Mouse (Mus musculus) neural tube, embryonic 13.5 days (tissue): ENCODE measurements around the gene Cab39l. TPM values are rescaled to one million over a fixed set of nuclear protein-coding genes. Genes with fewer than 3 reads are reported as not detected.

Experiments used
- ATAC-seq: fragments of 200-750 bp; cut with Nextera tagmentation; 2 replicates; pipeline ENCODE4 v1.8.0; 2017; ENCODE audit warnings: low read depth, mild to moderate bottlenecking, moderate TSS enrichment, moderate library complexity
- H3K27ac ChIP-seq: fragments of 300-500 bp; sonication (generic); replicated peaks from 2 replicates; pipeline ENCODE4 v1.5.1; 2015; ENCODE audit warnings: moderate library complexity, mild to moderate bottlenecking, inconsistent platforms
- H3K27me3 ChIP-seq: fragments of 300-500 bp; sonication (generic); 2 replicates; pipeline ENCODE4 v1.6.1; 2015; ENCODE audit warnings: mild to moderate bottlenecking, inconsistent platforms
- H3K36me3 ChIP-seq: fragments of 300-500 bp; sonication (generic); 2 replicates; pipeline ENCODE4 v1.6.1; 2015; ENCODE audit warnings: mild to moderate bottlenecking, inconsistent platforms
- H3K4me1 ChIP-seq: fragments of 300-500 bp; sonication (generic); replicated peaks from 2 replicates; pipeline ENCODE4 v1.6.1; 2015; ENCODE audit warnings: inconsistent platforms
- H3K4me2 ChIP-seq: fragments of 300-500 bp; sonication (generic); 2 replicates; pipeline ENCODE4 v1.6.1; 2015; ENCODE audit warnings: inconsistent platforms, mild to moderate bottlenecking, moderate library complexity
- H3K4me3 ChIP-seq: fragments of 300-500 bp; sonication (generic); 2 replicates; pipeline ENCODE4 v1.5.1; 2015; ENCODE audit warnings: mild to moderate bottlenecking, inconsistent platforms
- H3K9ac ChIP-seq: fragments of 300-500 bp; sonication (generic); 2 replicates; pipeline ENCODE4 v1.6.1; 2015; ENCODE audit warnings: moderate library complexity, mild to moderate bottlenecking, inconsistent platforms
- H3K9me3 ChIP-seq: fragments of 300-500 bp; sonication (generic); 2 replicates; pipeline ENCODE4 v1.6.1; 2016; ENCODE audit warnings: inconsistent platforms
- WGBS: fragments of 180-500 bp; shearing (Covaris S2); methylation state at CpG from one replicate; pipeline ENCODE4 v1.1.7; 2015; 5-methylcytosine and 5-hydroxymethylcytosine counted together
- polyA plus RNA-seq: library from polyadenylated mRNA; unstranded; fragments of >200 nt; fragmentation: Nextera tagmentation; extraction: Ambion mirVana; gene quantifications from 2 replicates; pipeline ENCODE4 v1.2.1, GENCODE M21; 2015

Cab39l gene
- polyA plus RNA-seq, 1 experiment from 2014 or later = 22.8 TPM

DNA sequence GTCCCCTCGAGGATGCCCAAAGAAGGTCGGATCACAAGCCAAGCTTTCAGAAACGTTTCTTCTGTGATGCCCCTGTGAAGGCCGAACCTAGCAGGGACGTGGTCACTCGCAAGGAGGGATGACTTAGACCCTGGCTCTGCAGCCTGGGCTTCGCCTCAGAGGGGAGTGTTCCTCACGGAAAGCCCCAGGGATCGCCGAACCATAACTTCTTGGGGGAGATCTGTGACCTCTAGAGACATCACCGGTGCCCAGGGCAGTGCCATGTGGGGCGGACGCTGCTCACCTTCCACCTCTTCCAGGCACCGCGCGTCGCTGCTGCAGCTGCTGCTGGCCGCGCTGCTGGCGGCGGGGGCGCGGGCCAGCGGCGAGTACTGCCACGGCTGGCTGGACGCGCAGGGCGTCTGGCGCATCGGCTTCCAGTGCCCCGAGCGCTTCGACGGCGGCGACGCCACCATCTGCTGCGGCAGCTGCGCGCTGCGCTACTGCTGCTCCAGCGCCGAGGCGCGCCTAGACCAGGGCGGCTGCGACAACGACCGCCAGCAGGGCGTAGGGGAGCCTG is 185.1 kb downstream of the Cab39l start:
- H3K4me1 ChIP-seq = peaks cover 38% of the 10 kb centered on the region
- peak overlapping the region; percentile 78 for H3K27ac ChIP-seq
- no peaks in the 10 kb centered on the region for H3K9me3 ChIP-seq
- WGBS = under 1% methylated on average over 51 of the region's 51 CpGs
- peak overlapping the region; percentile 77 for H3K9ac ChIP-seq
- ATAC-seq = peak; percentile 70
- no peaks in the 10 kb centered on the region for H3K36me3 ChIP-seq
- H3K4me2 ChIP-seq = peak overlapping the region; percentile 73
- peaks cover 68% of the 10 kb centered on the region for H3K27me3 ChIP-seq
- peak overlapping the region; percentile 62 for H3K4me3 ChIP-seq

- no peak for ATAC-seq
- H3K4me2 ChIP-seq = peak overlapping the region; percentile 73
- H3K4me3 ChIP-seq = peak overlapping the region; percentile 62
- H3K4me1 ChIP-seq = peaks cover 42% of the 10 kb centered on the region
- H3K36me3 ChIP-seq = no peaks in the 10 kb centered on the region
- no peaks in the 10 kb centered on the region for H3K9me3 ChIP-seq
- WGBS = 26% methylated on average over 8 of the region's 8 CpGs
- H3K27ac ChIP-seq = no peak overlapping the region
- peaks cover 64% of the 10 kb centered on the region for H3K27me3 ChIP-seq
- H3K9ac ChIP-seq = peak overlapping the region; percentile 77
Measured at GRCm38 (mm10) chr14:59626711-59627110, 185.9 kb downstream of the Cab39l start.

DNA sequence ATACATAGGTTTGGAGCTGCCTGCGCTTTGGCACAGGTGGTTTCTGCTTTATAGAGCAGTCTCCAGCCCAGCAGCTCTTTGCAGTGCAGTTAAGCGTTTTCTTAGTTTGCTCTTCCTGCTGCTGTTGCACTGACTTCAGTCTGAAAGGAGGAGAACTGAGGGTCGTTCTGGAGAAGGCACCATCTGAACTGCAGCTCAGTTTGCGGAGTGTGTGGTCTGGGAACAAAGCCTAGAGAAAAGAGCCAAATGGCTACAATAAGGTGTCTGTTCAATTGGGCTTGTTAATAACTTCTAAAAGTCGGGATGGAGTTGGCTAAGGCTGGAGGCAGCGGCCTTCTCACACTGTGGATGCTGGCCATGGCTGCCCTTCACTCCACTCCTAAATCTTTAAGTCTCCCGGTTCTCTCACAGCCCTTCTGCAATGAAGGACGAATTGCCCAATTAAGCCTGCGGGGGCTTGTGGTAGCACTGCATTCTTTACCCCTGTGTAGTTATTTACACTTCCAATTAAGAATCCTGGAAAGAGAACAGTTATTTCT is 186.4 kb downstream of the Cab39l start:
- H3K9ac ChIP-seq = peak overlapping the region; percentile 77; the same call in 1 of the 2 replicates
- 14% methylated on average over 9 of the region's 9 CpGs for WGBS
- H3K27me3 ChIP-seq = peaks cover 64% of the 10 kb centered on the region
- H3K27ac ChIP-seq = no peak overlapping the region
- ATAC-seq = no peak
- peak overlapping the region; percentile 73 for H3K4me2 ChIP-seq
- H3K4me3 ChIP-seq = peak overlapping the region; percentile 62
- peaks cover 42% of the 10 kb centered on the region for H3K4me1 ChIP-seq
- no peaks in the 10 kb centered on the region for H3K36me3 ChIP-seq
- no peaks in the 10 kb centered on the region for H3K9me3 ChIP-seq

DNA sequence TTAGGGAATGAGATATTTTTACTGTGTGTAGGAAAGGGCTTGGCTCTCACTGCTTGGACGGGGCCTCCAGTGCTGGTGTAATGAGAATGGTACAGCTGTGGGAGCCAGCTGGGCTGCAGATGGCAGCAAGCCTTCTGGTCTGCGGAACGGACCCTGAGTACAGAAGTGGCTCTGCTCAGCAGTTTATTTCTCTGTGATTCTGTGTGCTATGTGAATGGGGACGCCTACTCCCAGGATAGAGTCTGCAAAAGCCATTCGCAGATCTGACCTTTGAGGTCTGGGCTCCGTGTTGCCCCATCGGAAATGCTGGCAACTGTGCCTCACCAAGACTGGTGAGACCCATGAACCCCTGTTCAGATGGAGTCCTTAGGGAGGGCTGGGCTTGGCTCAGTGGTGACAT is 187.1 kb downstream of the Cab39l start:
- Histone ChIP-seq H3K4me3 (peak overlapping the region; percentile 62), H3K27me3 (peaks cover 58% of the 10 kb centered on the region), H3K9ac (peak overlapping the region; percentile 31; the same call in 1 of the 2 replicates), H3K4me2 (peak overlapping the region; percentile 73), H3K9me3 (no peaks in the 10 kb centered on the region), H3K4me1 (peaks cover 42% of the 10 kb centered on the region), H3K36me3 (no peaks in the 10 kb centered on the region), H3K27ac (no peak overlapping the region)
- no peak for ATAC-seq
- WGBS = 21% methylated on average over 7 of the region's 7 CpGs

DNA sequence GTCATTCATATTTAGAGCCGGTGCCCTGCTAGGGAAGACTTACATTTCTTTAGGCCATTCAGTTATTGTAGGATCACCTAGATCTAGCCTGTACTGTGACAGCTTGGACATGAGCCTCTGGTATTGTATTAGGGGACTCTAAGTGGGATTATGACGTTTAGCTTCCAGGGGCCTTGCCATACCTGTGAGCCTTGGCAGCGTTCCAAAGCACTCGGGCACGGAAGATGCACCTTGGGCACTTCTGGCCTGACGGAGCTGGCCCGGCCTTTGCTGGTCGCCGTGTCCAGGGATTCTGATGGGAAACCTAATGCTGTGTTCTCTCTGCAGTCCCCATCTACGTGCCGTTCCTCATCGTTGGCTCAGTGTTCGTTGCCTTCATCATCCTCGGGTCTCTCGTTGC is 188.5 kb downstream of the Cab39l start:
- no peaks in the 10 kb centered on the region for H3K36me3 ChIP-seq
- H3K27me3 ChIP-seq = peaks cover 43% of the 10 kb centered on the region
- 88% methylated on average over 15 of the region's 15 CpGs for WGBS

DNA sequence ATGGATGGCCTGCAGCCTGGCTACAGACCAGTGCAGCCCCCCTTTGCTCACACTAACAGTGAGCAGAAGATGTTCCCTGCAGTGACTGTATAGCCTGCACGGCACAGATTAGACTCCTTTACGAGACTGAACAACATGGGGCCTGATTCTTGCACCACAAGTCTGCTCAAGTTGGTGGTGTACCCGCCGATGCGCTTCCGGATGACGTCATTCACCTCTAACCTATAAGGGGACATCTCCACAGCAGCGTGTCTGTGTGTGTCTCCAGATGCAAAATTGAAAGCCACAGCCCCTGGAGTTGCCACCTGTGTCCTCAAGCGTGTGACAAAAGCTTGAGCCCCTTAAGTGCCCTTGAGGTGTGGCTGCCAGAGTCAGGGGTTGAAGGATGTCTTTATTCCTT is 189.3 kb downstream of the Cab39l start:
- Histone ChIP-seq H3K36me3 (no peaks in the 10 kb centered on the region), H3K9me3 (no peaks in the 10 kb centered on the region), H3K4me2 (no peak overlapping the region), H3K27ac (no peak overlapping the region), H3K9ac (no peak overlapping the region), H3K4me3 (no peak overlapping the region), H3K27me3 (peaks cover 36% of the 10 kb centered on the region), H3K4me1 (peaks cover 35% of the 10 kb centered on the region)
- ATAC-seq = no peak
- 80% methylated on average over 9 of the region's 9 CpGs for WGBS

More for the DNA sequence above, 188.5 kb downstream of the Cab39l start:
- H3K9ac ChIP-seq = no peak overlapping the region
- H3K4me3 ChIP-seq = no peak overlapping the region
- no peak for ATAC-seq
- H3K4me2 ChIP-seq = no peak overlapping the region
- no peaks in the 10 kb centered on the region for H3K9me3 ChIP-seq
- H3K27ac ChIP-seq = no peak overlapping the region
- peaks cover 42% of the 10 kb centered on the region for H3K4me1 ChIP-seq

DNA sequence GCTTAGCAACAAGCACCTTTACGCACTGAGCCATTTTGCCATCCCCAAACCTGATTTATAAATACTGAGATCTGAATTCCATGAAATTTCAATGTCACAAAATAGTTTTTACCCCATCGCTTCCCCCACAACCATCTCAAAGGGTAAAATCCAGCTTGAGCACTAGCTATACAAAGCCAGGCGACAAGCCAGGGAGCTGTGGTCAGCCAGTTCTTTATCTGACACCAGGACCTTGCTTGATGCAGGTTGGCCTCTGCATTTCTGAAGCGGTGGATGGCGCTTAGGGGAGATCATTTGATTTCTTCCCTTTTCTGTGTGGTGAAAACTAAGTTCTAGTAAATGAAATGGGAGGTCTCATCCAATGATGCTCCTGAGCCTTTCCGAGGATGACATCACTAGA is 191.3 kb downstream of the Cab39l start:
- no peak overlapping the region for H3K4me3 ChIP-seq
- no peak overlapping the region for H3K27ac ChIP-seq
- peaks cover 19% of the 10 kb centered on the region for H3K4me1 ChIP-seq
- WGBS = 94% methylated on average over 6 of the region's 6 CpGs
- H3K36me3 ChIP-seq = no peaks in the 10 kb centered on the region
- ATAC-seq = no peak
- no peak overlapping the region for H3K9ac ChIP-seq
- H3K4me2 ChIP-seq = no peak overlapping the region
- H3K27me3 ChIP-seq = peaks cover 27% of the 10 kb centered on the region
- no peaks in the 10 kb centered on the region for H3K9me3 ChIP-seq

DNA sequence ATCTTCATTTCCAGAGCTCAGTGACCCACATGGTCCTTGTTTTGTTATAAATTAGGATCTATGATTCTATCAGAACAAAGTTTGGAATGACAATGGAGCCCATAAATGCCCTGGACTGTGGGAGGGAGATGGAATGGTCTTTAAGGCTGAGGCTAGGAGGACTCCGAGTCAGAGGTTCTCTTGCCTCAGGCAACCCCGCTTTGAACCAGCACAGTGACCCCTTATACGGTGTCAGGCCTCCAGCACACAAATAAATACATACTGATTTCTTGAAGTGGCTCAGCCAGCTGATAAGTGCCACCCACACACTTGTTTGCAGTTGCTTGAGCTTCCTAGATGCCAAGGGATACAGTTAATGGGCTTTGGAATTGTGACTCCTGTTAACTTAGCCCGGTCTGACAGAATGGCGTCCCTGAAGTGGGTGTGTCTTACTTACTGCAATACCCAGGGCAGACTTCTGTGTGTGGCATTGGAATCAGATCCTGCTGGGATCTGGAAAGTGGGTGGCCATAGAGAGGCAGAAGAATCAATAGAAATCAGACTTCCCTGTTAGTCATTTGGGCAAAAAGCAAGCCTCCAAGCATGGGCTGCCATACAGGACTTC is 192.6 kb downstream of the Cab39l start:
- Histone ChIP-seq H3K4me2 (no peak overlapping the region), H3K27me3 (peaks cover 15% of the 10 kb centered on the region), H3K4me3 (no peak overlapping the region), H3K36me3 (no peaks in the 10 kb centered on the region), H3K9ac (no peak overlapping the region), H3K9me3 (no peaks in the 10 kb centered on the region), H3K27ac (no peak overlapping the region), H3K4me1 (0 out of 2 replicates have a peak, but pooled peaks cover 5% of the 10 kb centered on the region)
- WGBS = 79% methylated on average over 5 of the region's 5 CpGs
- no peak for ATAC-seq

DNA sequence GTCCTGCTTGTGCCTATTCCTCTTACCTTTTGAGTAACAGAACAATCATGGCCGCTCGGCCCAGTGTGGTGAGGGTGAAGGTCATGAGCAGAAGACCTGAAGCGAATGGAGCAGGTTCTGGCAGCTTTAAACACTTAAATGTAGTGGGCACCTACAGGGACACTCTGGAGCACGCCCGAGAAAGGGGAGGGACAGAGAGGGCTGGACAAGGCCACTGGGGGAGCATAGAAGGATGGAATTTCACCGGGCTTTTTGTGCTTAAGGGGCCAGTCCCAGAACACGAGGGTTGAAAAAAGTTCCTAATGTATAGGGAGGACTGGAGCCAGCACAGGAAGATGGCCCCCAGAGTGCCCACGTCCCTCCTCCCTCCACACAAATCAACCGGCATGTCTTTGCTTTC is 193.2 kb downstream of the Cab39l start:
- no peaks in the 10 kb centered on the region for H3K36me3 ChIP-seq
- no peak overlapping the region for H3K4me3 ChIP-seq
- WGBS = 85% methylated on average over 9 of the region's 9 CpGs
- 0 out of 2 replicates have a peak, but pooled peaks cover 5% of the 10 kb centered on the region for H3K4me1 ChIP-seq
- no peaks in the 10 kb centered on the region for H3K9me3 ChIP-seq
- no peak overlapping the region for H3K27ac ChIP-seq
- H3K4me2 ChIP-seq = no peak overlapping the region
- peaks cover 11% of the 10 kb centered on the region for H3K27me3 ChIP-seq
- ATAC-seq = no peak
- no peak overlapping the region for H3K9ac ChIP-seq

Other genes starting within 250 kb of the Cab39l start
- gene Rcbtb1, start 239.8 kb upstream of the Cab39l start, polyA plus RNA-seq = 58.2 and 58.6 TPM in 2 replicates
- not detected in 2 replicates for gene Gm6904, start 180.8 kb upstream of the Cab39l start, polyA plus RNA-seq
- gene Phf11a, start 143.4 kb upstream of the Cab39l start, polyA plus RNA-seq = not detected in 2 replicates
- gene Phf11b, start 99.6 kb upstream of the Cab39l start, polyA plus RNA-seq = 0.54 TPM in 1 of 2 replicates, not detected in the other
- 0.47 and 0.48 TPM in 2 replicates for gene Phf11d, start 75.5 kb upstream of the Cab39l start, polyA plus RNA-seq
- gene Phf11c, start 45.6 kb upstream of the Cab39l start, polyA plus RNA-seq = 0.38 and 0.40 TPM in 2 replicates
- gene Setdb2, start 88 bp upstream of the Cab39l start, polyA plus RNA-seq = 6.1 and 9.7 TPM in 2 replicates
- gene Cdadc1, start 157.0 kb downstream of the Cab39l start, polyA plus RNA-seq = 36.1 and 38.5 TPM in 2 replicates
- 3.6 and 9.1 TPM in 2 replicates for gene Shisa2, start 184.3 kb downstream of the Cab39l start, polyA plus RNA-seq